Mouse (Mus musculus) bone marrow macrophage, adult 2 months (primary cell): ENCODE results near the gene Slc35a5. TPM values are rescaled to one million over a fixed set of nuclear protein-coding genes. Genes with fewer than 3 reads are reported as not detected.

ENCODE experiments used
- H3K27ac ChIP-seq: 2 replicates; pipeline ENCODE4 v1.5.1; 2012; ENCODE audit warnings: low read depth, low read length; ENCODE audit not compliant: insufficient read depth
- H3K4me1 ChIP-seq: 2 replicates; pipeline ENCODE4 v1.6.1; 2012; ENCODE audit warnings: low read length; ENCODE audit not compliant: control insufficient read depth, insufficient read depth
- H3K4me3 ChIP-seq: 2 replicates; pipeline ENCODE4 v1.5.1; 2012; ENCODE audit warnings: mild to moderate bottlenecking, low read length, moderate library complexity; ENCODE audit not compliant: insufficient read depth
- CTCF ChIP-seq: IDR thresholded peaks from 2 replicates; pipeline ENCODE4 v1.5.1; 2012; ENCODE audit warnings: low read depth, mild to moderate bottlenecking, low read length, moderate library complexity
- POLR2A ChIP-seq: IDR thresholded peaks from 2 replicates; pipeline ENCODE4 v1.6.1; 2012; ENCODE audit warnings: mild to moderate bottlenecking, low read depth, low read length, borderline replicate concordance
- polyA plus RNA-seq: library from polyadenylated mRNA; stranded (reverse); fragments of >200 nt; gene quantifications from 2 replicates; pipeline ENCODE4 v1.2.4, GENCODE M21; 2012; ENCODE audit not compliant: missing spikeins, insufficient read depth, insufficient read length

The Slc35a5 gene
- polyA plus RNA-seq, 1 experiment: 65.1 TPM

DNA sequence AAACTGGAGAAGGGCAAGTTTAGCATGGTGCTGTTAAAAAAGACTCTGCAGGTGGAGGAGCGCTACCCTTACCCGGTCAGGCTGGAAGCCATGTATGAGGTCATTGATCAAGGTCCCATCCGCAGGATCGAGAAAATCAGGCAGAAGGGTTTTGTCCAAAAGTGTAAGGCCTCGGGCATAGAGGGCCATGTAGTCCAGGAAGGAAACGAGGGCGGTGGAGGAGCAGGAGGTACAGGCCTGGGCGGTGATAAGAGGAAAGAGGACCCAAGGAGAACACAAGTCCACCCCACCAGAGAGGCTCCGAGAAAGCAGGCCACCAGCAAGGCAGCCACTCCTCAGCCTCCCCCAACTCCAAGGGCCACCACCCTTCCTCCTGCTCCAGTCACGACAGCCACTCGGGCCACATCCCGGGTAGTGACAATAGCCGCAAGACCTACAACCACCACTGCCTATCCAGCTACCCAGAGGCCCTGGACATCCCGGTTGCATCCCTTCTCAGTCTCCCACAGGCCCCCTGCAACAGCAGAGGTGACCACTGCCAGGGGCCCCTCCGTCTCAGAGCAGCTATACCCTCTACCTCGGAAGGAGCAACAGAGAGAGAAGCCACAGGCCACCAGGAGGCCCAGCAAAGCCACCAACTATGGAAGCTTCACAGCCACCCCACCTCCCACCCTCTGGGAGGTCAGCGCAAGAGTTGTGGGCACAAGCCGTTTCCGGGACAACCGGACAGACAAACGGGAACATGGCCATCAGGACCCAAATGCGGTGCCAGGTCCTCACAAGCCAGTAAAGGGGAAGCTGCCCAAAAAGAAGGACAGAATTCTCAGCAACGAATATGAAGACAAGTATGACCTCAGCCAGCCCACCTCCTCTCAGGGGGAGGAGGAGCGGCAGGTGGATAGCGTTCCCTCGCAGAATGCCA, 62.7 kb downstream of the Slc35a5 start:
- peaks cover 5% of the 10 kb centered on the region for H3K4me1 ChIP-seq
- TF ChIP-seq CTCF (no peak), POLR2A (no peak)
- H3K4me3 ChIP-seq: no peak overlapping the region
- H3K27ac ChIP-seq: no peak overlapping the region

DNA sequence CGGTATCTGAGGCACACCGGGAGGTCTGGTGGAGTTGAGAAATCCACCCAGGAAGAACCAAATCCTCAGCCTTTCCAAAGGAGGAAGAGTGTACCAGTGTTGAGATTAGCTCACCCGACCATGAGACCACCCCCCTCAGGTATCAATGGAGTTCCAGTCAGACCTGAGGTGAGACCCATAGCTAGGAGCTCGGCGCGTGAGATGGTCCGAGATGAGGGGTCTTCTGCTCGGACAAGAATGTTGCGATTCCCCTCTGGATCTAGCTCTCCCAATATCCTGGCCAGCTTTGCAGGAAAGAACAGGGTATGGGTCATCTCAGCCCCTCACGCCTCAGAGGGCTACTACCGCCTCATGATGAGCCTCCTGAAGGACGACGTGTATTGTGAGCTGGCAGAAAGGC, 63.5 kb downstream of the Slc35a5 start:
- Histone ChIP-seq H3K4me1 (peaks cover 4% of the 10 kb centered on the region; the same call in 1 of the 2 replicates), H3K27ac (no peak overlapping the region), H3K4me3 (no peak overlapping the region)
- TF ChIP-seq POLR2A (no peak), CTCF (no peak)

DNA sequence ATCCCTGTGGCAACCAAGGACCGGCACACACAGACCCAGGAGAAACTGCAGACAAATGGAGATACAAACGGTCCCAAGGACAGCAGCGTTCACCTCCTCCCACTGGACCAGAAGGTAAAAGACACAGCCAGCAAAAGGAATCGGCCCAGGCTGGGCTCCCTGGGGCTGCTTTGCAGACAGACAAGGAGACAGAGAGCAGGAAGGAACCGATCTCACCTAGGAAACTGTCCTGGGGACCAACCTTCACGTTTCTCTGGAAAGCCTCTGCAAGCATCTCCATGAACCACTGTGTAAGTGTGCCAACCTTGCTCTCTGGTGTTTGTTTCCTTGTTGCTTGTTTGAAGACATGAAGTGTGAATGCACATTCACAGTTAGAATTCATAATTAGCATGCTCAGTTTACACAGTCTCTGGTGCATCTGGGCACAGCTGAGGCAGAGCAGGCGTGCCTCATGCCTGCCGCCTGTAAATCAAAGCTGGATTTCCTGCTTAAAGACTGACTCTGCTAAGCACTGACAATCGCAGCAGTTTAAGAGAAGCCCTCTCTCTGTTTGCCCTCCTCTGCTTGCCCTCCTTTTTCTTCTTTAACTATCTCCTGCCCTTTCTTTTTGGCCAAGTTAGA, 64.3 kb downstream of the Slc35a5 start:
- peaks cover 6% of the 10 kb centered on the region; the same call in 1 of the 2 replicates for H3K4me1 ChIP-seq
- H3K27ac ChIP-seq: no peak overlapping the region
- no peak overlapping the region for H3K4me3 ChIP-seq
- TF ChIP-seq POLR2A (no peak), CTCF (no peak)

DNA sequence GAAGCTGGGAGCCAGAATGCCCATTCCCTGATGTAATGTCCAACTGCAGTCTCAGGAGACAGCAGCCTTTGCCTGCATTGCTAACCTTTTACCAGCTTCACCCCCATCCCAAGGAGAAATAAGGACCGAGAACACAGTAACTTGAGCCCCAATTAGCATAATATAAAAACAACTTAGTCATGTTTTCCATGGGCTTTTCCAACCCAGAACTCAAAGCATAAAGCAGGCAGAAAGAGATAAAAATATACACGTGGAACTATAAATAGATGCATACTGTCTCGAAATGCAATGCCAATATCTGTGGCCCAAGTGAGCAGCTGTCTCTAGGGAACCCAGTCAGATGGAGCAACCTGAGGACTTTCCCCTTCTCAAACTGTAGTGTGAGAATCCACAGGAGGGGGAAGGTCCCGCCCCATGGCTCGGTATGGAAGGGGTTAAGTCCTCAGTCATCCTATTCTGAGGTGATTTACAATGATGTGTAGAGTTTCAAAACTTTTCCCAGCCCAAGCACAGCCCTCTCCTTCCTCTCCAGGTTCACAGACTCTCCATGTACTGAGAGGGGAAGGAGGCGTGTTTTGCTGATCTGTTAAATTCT, 65.3 kb downstream of the Slc35a5 start, which contains the start of gene Ccdc80:
Gene Ccdc80, plus strand, starts transcription at position 266 of the 595 bp plus-strand sequence.
- TF ChIP-seq CTCF (no peak), POLR2A (no peak)
- no peak within 1 kb of the TSS for H3K27ac ChIP-seq
- H3K4me1 ChIP-seq: peaks cover 6% of the 10 kb centered on the region; the same call in 1 of the 2 replicates
- H3K4me3 ChIP-seq: no peak within 1 kb of the TSS

DNA sequence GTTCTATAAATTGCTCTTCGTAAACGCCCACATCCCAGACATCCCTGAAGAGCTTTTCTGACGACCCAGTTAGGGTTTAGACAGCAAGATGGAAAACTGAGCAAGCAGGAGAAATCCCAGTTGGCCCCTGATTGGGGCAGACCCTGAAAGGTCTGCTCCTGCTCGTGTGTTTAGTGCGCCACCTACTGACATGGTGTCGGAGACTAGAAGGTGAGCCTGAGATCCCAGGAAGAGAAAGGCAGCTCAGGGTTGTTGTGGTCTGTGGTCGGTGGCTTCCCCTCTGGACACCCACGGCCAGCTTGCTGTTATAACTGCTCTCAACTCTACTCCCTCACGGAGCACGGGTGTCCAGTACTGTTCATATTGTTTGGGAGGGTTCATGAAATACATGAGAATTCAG, 68.5 kb downstream of the Slc35a5 start:
- no peak for TF ChIP-seq POLR2A
- peak; percentile 95 for TF ChIP-seq CTCF
- Histone ChIP-seq H3K4me1 (peaks cover 6% of the 10 kb centered on the region; the same call in 1 of the 2 replicates), H3K4me3 (peak overlapping the region; percentile 52), H3K27ac (peak overlapping the region; percentile 54)

Other genes with a start within 250 kb of the Slc35a5 start
- 0.63 TPM in 1 of 2 replicates, not detected in the other for gene Cd200r3, start 215.0 kb downstream of the Slc35a5 start, polyA plus RNA-seq
- gene Ccdc80, start 65.3 kb downstream of the Slc35a5 start, polyA plus RNA-seq: 1.5 and 1.6 TPM in 2 replicates
- 52.2 and 53.3 TPM in 2 replicates for gene Atg3, start 79 bp upstream of the Slc35a5 start, polyA plus RNA-seq
- gene Btla, start 65.6 kb upstream of the Slc35a5 start, polyA plus RNA-seq: not detected in 2 replicates